Mouse (Mus musculus) testis, postnatal 10 days (tissue): ENCODE data around the gene Khdrbs1.
"Not testable (repeated sequence)": the region's sequence is repeated elsewhere in the genome, so short reads cannot be mapped to it uniquely, and the experiment has no call there.

ENCODE experiments used
- DNase-seq: peaks from one replicate; pipeline ENCODE4 v3.0.0; 2021; ENCODE audit warnings: low spot score

The Khdrbs1 gene

DNA sequence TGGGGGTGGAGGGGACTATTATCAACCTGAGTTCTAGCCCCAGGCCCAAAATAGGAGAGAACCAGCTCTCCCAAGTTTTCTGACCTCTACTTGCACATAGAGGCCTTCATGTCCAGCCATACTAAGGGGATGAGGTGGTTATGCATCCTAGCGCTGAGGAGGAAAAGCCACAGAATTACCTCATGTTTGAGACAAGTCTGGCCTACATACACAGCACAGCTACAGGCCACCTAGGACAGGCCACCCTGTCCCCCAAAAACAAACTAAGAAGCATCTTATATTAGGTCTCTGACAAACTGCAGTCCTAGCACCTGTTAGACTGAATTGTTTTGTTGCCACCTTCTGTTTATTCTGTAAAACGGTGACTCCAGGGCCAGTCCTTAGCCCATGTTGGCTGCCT, 1.4 kb upstream of the Khdrbs1 start:
- no peak for DNase-seq

DNA sequence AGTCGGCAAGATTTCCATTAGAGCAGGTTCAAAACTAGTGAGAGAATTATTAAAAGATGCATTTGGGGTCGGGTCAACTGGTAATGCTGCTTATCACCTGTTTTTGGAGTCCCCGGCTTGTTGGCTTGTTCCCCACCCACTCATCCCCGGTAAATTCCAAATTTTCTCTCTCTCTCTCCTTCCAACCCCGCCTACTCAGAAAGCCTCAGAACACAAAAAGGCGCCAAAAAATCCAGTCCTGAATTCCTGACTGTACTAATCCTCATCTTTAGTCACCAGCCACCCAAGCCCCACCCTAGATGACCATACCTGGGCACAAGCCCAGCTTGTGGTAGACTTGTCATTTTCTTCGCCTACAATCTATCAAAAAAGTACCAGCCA, 897 bp upstream of the Khdrbs1 start:
- DNase-seq: peak; percentile 45

DNA sequence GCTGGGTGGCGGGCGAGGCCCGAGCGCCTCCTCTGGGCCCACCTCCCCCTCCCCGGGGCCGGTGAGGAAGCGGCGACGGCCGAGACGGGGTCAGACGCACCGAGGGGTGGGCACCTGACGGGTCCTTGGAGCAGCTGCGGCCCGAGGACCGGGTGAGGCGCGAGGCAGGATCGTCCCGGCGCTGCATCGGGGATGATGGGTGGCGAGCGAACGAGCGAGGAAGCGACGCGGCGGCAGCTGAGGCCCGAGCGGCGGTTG, 200 bp downstream of the Khdrbs1 start:
- no peak for DNase-seq

DNA sequence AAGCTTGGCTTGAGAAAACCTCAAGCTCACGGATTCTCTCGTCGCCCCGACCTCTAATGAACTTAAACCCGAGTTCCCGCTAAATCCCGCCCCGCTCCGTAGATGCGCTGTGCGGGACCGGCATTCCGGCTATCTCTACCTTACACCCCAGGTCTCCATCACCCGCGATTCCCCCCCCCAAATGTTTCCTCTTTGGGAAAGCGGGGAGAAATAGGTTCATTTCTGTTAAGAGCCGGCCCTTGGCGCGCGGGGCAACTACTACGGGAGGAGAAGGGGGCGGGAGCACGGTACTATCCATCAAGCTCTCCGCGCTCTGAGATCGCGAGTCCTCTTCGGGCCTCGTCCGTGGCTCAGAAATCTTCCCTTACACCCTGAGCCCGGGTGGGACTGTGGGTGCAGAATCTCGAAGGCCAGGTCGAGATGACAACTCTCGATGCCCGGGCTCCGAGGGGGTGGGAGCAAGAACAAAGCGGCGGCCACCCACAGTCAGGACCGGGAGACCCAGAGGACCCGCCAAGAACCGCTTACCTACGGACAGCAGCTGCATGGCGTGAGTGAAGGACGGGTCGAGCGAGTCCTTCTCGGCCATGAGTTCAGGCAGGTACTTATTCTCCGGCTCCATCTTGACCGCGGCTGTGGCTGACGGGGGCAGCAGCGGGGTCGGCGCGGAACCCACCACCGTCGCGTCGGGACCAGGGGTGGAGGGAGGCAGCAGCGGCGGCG, 691 bp downstream of the Khdrbs1 start:
- DNase-seq: peak; percentile 63

DNA sequence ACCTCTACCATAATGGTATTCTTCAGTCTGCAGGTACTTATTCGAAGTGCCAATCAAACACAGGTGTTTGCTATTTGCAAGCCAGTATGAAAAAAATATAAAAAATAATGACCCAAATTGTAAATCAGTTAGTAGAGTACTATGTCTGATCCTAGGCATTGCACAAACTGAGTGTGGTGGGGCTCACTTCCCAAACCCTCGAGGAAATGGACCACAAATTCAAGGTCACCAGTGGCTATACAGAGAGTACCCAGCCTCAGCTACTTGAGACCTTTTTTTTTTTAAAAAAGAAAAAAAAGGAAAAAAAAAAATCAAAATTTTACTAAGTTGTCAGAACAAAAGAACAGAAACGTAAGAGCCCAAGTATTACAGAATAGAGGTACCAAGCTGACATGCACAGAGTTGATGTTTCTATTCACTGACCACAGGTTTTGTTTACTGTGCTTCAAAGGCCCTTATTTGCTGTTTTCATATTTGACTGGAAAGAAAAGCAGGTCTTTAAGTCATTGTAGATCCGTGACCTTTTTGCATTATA, 2.9 kb downstream of the Khdrbs1 start:
- DNase-seq: no peak

DNA sequence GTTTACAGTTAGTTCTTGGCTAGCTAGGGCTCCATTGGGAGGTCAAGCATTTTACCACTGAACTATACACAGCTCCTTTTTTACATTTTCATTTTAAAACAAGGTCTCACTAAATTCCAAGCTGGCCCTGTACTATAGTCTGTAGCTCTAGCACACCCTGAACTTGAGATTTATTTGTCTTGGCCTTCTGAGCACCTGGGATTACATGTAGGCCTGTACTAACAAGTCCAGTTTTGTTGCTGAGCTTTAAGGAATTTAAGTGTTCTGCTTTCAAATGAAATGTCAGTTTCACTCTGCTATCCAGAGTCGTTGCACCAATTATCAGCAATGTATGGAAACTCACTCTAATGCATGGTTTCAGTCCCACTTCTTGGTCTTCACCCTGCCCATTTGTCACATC, 5.9 kb downstream of the Khdrbs1 start:
- DNase-seq: no peak

DNA sequence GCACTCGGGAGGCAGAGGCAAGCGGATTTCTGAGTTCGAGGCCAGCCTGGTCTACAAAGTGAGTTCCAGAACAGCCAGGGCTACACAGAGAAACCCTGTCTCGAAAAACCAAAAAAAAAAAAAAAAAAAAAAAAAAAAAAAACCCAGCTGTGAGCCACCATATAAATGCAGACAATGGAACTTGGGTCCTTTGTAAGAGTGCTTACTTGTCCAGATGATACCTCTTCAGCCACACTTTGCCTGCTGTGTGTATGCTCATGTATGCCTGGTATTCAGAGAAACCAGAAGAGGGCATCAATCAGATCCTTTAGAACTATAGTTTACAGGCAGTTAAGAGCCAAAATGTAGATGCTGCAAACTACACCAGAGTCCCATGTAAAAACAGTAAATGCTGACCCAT, 6.6 kb downstream of the Khdrbs1 start:
- not testable (repeated sequence) for DNase-seq

DNA sequence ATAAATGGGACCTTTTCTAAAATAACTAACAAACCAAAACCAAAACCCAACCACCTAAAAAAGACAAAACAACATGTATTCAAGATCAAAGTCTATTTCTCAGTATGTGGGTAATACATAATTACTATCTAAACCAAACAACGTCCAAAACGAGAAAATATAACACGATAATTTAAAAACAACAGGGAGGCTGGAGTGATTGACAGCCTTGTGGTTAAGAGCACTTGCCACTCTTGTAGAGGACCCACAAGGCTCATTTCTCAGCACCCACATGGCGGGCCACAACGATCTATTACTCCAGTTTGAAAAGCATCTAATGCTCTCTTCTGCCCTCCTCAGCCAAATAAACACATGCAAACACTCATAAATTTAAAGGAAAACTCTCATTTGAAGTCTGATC, 10.7 kb downstream of the Khdrbs1 start:
- DNase-seq: no peak

DNA sequence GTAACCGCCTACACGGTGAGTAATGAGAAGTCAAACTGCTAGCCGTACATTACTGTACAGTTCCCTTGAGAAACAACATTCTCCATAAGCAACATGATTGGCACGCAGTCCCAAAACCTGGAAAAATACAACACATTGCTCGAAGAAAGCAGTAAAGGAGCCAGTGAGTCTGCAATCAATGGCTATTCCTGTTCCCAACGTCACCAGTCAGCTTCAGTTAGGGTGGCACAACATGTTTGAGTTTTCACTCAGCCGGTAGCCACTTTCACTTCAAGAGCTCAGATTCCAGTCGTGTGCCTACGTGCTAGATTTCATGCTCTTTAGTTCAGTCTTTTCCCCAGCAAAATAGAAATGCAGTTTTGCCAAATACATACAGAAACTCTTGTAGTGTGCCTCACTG, 25.8 kb downstream of the Khdrbs1 start:
- DNase-seq: no peak

DNA sequence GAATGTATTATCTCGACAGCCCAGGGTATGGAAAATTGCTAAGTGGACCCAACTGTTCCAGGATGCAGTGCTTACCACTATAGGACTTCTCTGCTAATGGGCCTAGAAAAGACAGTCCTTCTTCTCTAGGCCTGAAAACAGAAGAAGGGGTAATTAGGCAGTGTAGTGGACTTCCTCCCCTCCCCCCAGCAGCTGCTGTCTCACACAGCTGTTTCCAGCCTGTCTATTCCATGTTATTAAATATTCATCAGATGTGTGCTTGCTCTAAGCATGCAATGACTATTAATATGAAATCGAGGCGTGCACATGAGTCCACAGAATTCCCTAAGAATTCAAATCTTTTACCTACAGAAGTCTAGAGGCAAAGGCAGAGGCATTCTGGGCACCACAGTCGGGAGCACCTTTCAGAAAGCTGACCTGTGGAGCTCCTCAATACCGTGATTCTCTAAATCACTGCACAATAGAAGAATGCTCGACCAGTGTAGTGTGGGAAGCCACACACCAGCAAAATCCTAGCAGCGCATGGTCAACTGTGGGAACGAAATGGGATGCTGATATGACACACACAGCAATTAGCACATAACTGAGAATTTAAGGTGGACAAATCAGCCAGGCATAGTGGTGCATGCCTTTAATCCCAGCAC, 32.5 kb downstream of the Khdrbs1 start:
- DNase-seq: no peak

DNA sequence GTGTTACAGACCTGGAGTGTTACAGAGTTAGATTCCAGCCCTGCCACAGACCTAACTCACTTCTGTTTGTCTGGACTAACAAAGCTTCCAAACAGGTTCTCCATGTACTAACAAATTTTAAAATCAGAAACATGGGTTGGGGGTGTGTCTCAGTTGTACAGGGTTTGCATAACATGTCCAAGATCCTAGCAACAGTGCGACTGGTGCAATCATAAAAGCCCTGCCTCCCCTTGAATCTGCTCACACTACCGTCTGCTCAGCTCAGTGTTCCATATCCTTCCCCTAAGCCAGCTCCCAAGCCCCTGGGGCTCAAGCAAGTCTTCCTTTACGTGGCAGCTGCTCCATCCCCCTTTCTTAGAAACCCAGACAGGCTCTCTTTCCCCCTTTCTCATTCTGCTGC, 35.4 kb downstream of the Khdrbs1 start:
- DNase-seq: no peak

DNA sequence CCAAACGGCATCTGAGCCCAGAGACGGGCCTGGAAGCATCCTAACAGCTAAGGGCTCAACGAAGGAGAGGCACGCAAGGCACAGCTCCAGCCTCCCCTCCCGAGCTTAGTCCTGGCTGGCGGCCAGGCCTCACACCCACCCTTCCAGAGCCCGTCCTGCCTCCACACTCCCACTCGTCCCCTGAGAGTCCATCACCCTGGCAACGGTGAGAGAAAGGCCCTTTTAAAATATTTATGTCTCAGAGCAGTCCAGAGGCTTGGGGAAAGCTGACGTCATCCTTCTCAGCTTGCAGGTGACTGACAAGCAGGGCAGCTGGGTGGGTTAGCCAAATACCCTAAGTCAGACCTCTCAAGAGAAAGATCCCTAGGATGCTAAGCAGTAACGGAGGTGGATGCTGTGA, 39.6 kb downstream of the Khdrbs1 start:
- peak; percentile 83 for DNase-seq

DNA sequence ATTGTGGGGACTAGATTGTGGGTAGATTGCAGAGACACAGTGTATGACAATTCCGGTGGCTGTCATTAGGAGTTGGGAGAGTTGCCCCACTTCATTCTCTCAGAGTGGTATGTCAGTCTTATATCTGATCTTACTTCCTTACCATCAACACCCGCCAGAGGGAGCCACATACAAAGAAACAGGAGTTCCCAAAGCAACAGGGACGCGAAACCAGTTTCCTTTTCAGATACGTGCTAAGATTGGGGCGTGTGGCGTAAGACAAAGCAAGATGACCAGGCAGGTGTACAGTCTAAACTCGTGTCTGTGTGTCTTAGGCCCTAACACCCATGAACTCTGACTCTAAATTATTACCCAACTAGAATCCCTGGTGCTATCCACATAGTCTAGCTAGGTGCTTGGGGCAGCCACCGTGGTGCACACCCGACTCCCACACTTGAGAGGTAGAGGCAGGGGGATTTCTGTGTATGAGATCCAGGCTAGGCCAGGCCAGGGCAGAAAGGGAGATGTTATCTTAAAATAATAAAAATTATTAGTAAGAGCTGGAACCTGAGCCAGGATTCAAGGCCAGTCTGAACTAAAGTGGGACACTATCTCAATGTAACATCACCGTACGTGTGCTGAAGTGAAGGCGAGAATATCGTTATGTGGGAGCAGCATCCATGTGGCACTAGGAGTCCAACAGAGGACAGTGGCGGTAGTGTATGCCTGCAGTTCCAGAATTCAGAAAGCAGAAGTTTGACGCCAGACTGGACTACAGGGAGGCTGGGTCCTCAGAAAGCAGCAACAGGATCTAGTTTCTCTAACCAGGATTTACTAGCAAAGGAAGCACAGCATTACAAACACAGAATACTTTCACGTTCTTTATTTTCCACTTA, 40.4 kb downstream of the Khdrbs1 start:
- peak; percentile 89 for DNase-seq

DNA sequence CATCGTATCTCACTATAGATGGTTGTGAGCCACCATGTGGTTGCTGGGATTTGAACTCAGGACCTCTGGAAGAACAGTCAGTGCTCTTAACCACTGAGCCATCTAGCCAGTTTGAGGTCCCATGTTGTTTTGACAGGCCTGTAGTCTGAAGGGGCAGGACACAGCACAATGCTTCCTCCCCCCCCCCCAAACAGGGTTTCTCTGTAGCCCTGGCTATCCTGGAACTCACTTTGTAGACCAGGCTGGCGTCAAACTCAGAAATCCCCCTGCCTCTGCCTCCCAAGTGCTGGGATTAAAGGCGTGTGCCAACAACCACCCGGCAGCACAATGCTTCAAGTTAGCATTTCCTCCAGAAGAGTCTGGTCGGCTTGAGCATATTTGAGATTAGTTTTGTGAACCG, 41.4 kb downstream of the Khdrbs1 start:
- DNase-seq: not testable (repeated sequence)

DNA sequence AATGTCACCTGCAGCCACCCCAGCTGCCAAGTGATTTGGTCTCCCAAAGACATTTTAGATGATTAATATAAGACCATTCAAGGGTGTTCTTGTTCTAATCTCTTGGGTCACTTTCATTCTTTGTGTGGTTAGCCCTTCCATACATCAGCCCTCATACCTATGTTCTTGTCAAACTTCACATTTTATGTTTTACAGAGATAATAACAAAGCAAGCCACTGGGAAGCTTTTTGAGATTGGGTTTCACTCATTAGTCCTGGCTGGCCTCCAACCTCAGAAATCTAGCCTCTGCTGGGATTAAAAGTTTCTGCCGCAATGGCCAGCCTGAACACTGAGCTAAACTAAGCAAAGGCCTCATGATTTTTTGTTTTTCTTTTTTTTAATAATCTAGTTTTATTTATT, 41.9 kb downstream of the Khdrbs1 start:
- DNase-seq: no peak

DNA sequence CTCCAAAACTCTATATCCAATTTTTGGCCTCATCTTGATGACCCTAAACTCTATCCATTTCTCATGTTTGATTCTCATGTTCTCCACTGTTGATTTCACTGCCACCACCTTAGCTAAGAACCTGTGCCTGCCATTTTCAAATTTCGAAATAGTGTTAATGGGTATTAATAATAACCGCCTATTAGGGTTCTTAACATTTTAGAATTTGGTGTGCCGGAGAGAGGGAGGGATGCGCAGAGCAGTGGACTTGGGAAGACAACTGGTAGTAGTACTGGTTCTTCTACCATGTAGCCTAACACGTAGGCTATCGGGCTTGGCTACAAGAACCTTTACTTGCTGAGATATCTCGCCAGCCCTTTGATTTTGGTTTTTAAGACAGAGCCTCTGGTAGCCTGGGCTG, 44.9 kb downstream of the Khdrbs1 start:
- no peak for DNase-seq

DNA sequence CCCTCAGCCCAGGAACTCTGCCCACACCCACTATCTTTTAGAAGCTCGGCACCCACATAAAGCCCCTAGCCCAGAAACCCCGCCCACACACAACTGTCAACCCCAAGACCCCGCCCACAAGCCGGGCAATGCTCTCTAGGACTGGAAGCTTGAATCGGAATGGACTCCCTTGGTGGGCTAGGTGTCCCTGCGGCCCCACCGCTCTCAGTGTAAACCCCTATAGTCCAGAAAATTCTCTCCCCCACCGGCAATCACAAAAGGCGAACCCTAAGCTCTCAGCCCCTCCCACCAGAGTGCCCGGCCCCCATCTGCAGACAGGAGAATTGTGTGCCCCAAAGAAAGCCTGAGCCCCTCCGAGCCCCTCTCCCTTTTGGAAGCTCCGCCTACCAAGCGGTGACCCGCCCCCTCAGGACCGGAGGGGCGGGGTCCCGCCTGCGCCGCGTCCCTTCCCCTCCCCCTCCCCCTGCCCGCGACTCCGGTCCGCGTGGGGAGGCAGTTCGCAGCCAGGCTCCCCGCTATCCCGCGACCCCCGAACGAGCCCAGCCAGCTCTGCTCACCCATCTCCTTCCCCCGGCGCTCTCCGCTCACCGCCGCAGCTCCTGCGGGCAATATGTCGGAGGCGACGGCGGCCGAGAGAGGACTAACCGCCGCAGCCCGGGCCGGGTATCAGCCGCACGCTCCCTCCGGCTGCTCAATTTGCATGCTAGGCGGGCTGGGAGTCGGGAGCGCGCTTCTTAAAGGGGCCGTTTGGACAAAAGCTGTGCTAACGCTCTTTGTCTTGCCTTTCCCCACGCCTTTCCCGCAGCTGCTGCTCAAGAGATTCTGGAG, 45.7 kb downstream of the Khdrbs1 start, which contains the start of gene Tmem39b:
Gene Tmem39b (minus strand): TSS at position 681 of the 828 bp plus-strand sequence.
- peak; percentile 90 for DNase-seq

DNA sequence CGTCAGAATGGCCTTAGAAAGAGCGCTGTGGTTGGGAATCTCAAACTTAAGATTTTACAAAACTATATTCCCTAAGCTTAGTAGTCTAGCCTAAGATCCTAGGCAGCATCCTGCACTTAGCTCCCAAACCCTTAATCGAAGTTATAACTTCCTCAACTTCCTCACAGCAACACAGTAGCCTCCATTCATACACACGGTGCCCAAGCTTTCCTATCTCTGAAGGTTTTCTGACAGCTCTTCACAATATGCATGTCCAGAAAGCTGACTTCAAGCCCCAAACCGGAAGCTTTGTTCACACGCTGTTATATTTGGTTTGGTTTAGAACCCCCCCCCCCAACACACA, 46.3 kb downstream of the Khdrbs1 start:
- no peak for DNase-seq

DNA sequence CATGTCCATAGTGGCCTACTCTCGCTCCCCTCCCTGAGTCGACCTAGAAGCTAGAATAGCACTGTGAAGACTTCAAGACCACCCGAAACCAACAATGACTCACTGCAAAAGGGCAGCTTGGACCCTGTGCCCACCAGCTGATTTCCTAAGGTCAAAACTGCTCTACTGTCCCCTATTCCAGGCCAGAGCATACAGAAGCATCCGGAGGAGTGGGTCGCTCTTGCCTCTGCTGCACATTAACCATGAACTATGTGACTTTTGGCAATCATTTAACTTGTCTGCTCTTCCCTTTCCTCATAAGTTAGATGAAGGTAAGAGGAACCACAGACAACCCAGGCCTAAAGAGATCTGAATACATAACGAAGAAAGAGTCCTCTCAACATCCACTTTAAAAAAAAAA, 57.6 kb downstream of the Khdrbs1 start:
- no peak for DNase-seq

DNA sequence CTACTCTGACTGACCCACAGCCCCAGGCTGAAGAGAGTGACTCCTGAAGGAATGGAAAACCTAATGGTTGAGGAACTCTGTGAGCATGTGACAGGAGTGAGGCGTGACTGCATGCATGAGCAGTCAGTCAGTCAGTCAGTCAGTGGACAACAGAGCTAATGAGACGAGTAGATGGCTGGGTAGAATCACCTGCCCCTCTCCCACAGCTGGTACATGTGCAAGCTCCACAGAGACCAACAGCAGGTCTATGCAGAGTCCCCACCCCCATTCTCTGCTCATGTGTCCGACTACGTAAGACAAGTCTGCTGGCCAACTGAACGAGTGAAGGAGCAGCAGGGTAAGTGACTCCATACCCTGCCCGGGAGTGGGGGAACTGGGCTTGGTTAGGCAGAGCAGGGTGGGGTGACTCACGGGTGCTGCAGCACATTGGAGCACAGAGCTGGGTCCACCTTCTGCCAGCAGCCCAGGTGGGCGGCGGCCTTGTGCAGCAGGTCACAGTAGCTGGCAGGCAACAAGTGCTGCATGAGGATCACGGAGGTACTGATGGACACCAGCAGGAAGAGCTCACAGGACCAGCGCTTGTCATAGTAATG, 58.1 kb downstream of the Khdrbs1 start:
- no peak for DNase-seq

DNA sequence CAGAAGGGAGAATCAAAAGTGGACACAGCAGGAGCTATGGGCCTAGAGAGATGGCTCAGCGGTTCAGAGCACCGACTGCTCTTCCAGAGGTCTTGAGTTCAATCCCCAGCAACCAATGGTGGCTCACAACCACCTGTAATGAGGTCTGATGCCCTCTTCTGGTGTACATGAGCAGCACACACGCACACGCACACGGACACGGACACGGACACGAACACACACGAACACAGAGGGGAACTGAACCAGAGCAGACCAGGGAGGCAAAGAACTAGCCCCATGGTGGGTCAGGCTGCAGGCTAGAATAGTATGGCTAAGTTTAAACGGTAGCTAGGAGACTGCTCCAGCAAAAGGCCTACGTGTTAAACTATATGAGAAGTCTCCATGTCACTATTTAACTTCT, 60.3 kb downstream of the Khdrbs1 start:
- DNase-seq: no peak
